Mouse (Mus musculus) E14TG2a.4 (cell line): ENCODE results near the gene Foxp1.

Experiments used
- H3K27me3 ChIP-seq: 2 replicates; pipeline ENCODE4 v1.6.1; 2014; ENCODE audit warnings: low read length, control low read depth; ENCODE audit not compliant: insufficient read depth
- H3K36me3 ChIP-seq: 2 replicates; pipeline ENCODE4 v1.6.1; 2014; ENCODE audit warnings: low read length, control low read depth; ENCODE audit not compliant: insufficient read depth
- H3K4me1 ChIP-seq: replicated peaks from 2 replicates; pipeline ENCODE4 v1.6.1; 2014; ENCODE audit warnings: low read depth, low read length, control low read depth
- H3K4me3 ChIP-seq: replicated peaks from 2 replicates; pipeline ENCODE4 v1.5.1; 2014; ENCODE audit warnings: mild to moderate bottlenecking, low read length
- H3K9me3 ChIP-seq: 2 replicates; pipeline ENCODE4 v1.6.1; 2014; ENCODE audit warnings: low read length, control low read depth
- CTCF ChIP-seq: conservative IDR thresholded peaks from 2 replicates; pipeline ENCODE4 v1.5.1; 2014; ENCODE audit warnings: low read length
- NANOG ChIP-seq: IDR thresholded peaks from 2 replicates; pipeline ENCODE4 v1.6.1; 2014; ENCODE audit warnings: borderline replicate concordance, low read length, mixed read lengths
- POU5F1 ChIP-seq: IDR thresholded peaks from 2 replicates; pipeline ENCODE4 v1.6.1; 2014; ENCODE audit warnings: low read length, borderline replicate concordance

Foxp1 gene

DNA sequence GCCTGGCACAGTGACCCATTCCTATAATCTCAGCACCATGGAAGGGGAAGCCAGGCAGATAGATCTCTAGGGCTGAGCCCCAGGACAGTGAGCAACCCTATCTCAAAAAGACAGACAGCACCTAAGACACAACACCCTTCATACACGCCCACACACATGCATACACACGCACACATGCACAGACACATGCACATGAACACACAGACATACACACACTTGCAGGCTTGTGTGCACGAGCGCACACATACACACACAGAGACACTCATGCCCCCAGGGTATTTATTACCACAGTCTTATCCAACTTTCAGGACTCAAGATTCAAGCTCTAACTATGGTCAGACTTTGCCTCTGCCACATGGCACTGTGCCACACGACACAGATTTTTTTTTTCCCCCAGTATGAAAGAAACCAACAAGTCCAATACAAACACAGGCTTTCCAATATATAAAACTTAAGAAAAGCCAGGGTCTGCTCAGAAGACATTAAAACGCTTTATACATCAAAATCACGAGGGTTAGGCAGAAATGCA, 38.3 kb downstream of the Foxp1 start:
- H3K9me3 ChIP-seq: no peaks in the 10 kb centered on the region
- no peak overlapping the region for H3K4me3 ChIP-seq
- TF ChIP-seq NANOG (no peak), POU5F1 (no peak)
- H3K27me3 ChIP-seq: peaks cover 21% of the 10 kb centered on the region
- H3K36me3 ChIP-seq: no peaks in the 10 kb centered on the region
- peaks cover 24% of the 10 kb centered on the region for H3K4me1 ChIP-seq

DNA sequence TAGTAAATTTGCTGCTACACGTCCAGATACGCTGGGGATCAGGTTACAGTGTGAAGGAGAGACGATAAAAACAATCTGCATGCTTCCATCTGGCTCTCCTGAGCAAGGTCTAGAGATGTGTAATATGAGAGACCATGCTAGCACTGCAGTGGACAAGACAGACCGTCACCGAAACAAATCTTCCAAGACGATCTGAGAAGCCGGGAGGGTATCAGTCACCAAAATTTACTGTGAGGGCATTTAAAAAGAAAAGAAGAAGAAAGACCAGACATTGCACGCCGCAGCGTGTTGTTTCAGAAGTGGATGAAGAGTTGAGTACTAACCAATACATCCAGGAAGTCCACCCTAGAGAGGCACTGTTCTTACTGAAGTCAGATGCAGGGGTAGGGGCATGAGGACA, 39.0 kb downstream of the Foxp1 start:
- no peak for TF ChIP-seq POU5F1
- no peak for TF ChIP-seq CTCF
- no peak for TF ChIP-seq NANOG

GRCm38 (mm10) chr6:99481568-99481967, 41.0 kb downstream of the Foxp1 start:
- H3K9me3 ChIP-seq: no peaks in the 10 kb centered on the region
- H3K4me3 ChIP-seq: no peak overlapping the region
- peaks cover 24% of the 10 kb centered on the region for H3K4me1 ChIP-seq
- H3K36me3 ChIP-seq: no peaks in the 10 kb centered on the region
- H3K27me3 ChIP-seq: peaks cover 21% of the 10 kb centered on the region
- no peak for TF ChIP-seq NANOG
- TF ChIP-seq CTCF: no peak
- TF ChIP-seq POU5F1: no peak

More for the DNA sequence above, 39.0 kb downstream of the Foxp1 start:
- Histone ChIP-seq H3K27me3 (peaks cover 21% of the 10 kb centered on the region), H3K9me3 (no peaks in the 10 kb centered on the region), H3K36me3 (no peaks in the 10 kb centered on the region), H3K4me1 (peaks cover 24% of the 10 kb centered on the region), H3K4me3 (no peak overlapping the region)

GRCm38 (mm10) chr6:99478873-99479650, 43.5 kb downstream of the Foxp1 start:
- TF ChIP-seq NANOG (no peak), POU5F1 (no peak), CTCF (no peak)
- no peak overlapping the region for H3K4me3 ChIP-seq
- H3K36me3 ChIP-seq: no peaks in the 10 kb centered on the region

GRCm38 (mm10) chr6:99475040-99475439, 47.5 kb downstream of the Foxp1 start:
- Histone ChIP-seq H3K27me3 (no peaks in the 10 kb centered on the region), H3K36me3 (no peaks in the 10 kb centered on the region), H3K4me3 (no peak overlapping the region), H3K9me3 (no peaks in the 10 kb centered on the region), H3K4me1 (no peaks in the 10 kb centered on the region)
- TF ChIP-seq NANOG: no peak
- TF ChIP-seq CTCF: no peak
- TF ChIP-seq POU5F1: no peak

More at GRCm38 (mm10) chr6:99478873-99479650, 43.5 kb downstream of the Foxp1 start:
- Histone ChIP-seq H3K4me1 (peaks cover 9% of the 10 kb centered on the region), H3K9me3 (no peaks in the 10 kb centered on the region), H3K27me3 (peaks cover 6% of the 10 kb centered on the region)

GRCm38 (mm10) chr6:99470906-99471305, 51.6 kb downstream of the Foxp1 start:
- no peaks in the 10 kb centered on the region for H3K4me1 ChIP-seq
- H3K36me3 ChIP-seq: no peaks in the 10 kb centered on the region
- no peaks in the 10 kb centered on the region for H3K27me3 ChIP-seq
- no peaks in the 10 kb centered on the region for H3K9me3 ChIP-seq
- H3K4me3 ChIP-seq: no peak overlapping the region
- TF ChIP-seq CTCF: no peak
- no peak for TF ChIP-seq POU5F1
- TF ChIP-seq NANOG: no peak

- Histone ChIP-seq H3K36me3 (no peaks in the 10 kb centered on the region), H3K4me3 (no peak overlapping the region), H3K27me3 (no peaks in the 10 kb centered on the region), H3K9me3 (no peaks in the 10 kb centered on the region), H3K4me1 (no peaks in the 10 kb centered on the region)
- TF ChIP-seq POU5F1 (no peak), CTCF (no peak), NANOG (no peak)
Measured at GRCm38 (mm10) chr6:99469134-99469834, 53.2 kb downstream of the Foxp1 start.

DNA sequence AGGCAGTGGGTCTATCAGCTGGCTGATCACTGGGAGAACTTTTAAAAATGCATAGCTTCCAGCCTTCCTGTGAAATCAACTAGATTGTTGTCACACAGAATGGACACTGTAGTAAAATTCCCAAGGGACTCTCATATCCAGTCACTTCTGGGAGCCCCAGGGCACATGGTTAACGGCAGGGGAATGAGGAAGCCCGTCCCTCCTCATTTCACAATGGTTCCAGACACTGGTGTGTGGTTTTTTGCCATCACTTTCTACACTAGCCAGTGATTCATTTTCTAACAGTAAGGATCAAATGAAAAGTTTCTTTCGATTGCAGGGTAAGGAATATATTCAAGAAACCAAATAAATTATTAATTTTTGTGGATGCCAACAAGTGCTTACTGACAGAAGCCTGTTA, 54.7 kb downstream of the Foxp1 start:
- H3K27me3 ChIP-seq: no peaks in the 10 kb centered on the region
- peaks cover 5% of the 10 kb centered on the region for H3K4me1 ChIP-seq
- no peak overlapping the region for H3K4me3 ChIP-seq
- no peaks in the 10 kb centered on the region for H3K9me3 ChIP-seq
- no peak for TF ChIP-seq CTCF
- H3K36me3 ChIP-seq: no peaks in the 10 kb centered on the region

- peaks cover 10% of the 10 kb centered on the region for H3K4me1 ChIP-seq
- H3K9me3 ChIP-seq: no peaks in the 10 kb centered on the region
Measured at GRCm38 (mm10) chr6:99467109-99467508, 55.4 kb downstream of the Foxp1 start.

More at GRCm38 (mm10) chr6:99467109-99467508, 55.4 kb downstream of the Foxp1 start:
- Histone ChIP-seq H3K4me3 (no peak overlapping the region), H3K27me3 (no peaks in the 10 kb centered on the region), H3K36me3 (no peaks in the 10 kb centered on the region)
- TF ChIP-seq NANOG (no peak), POU5F1 (no peak), CTCF (no peak)
